Mouse (Mus musculus): ENCODE results near the gene Wdr86.
"Not testable (repeated sequence)": the region's sequence is repeated elsewhere in the genome, so short reads cannot be mapped to it uniquely, and the experiment has no call there.

Gene Wdr86

GRCm38 (mm10) chr5:24730488-24730871 is at the start of gene Wdr86:
Gene Wdr86 (minus strand): TSS chr5:24730727.
- no peak for DNase-seq

GRCm38 (mm10) chr5:24779881-24780512 is 49.5 kb upstream of the Wdr86 start:
- peak; percentile 41 for DNase-seq

- DNase-seq = no peak
These were observed 48.8 kb upstream of the Wdr86 start for GRCm38 (mm10) chr5:24779321-24779720.

GRCm38 (mm10) chr5:24778843-24779140 is 48.3 kb upstream of the Wdr86 start:
- DNase-seq = no peak

GRCm38 (mm10) chr5:24778082-24778842 is 47.7 kb upstream of the Wdr86 start:
- DNase-seq = no peak

- DNase-seq = peak; percentile 53
These were observed 46.2 kb upstream of the Wdr86 start for GRCm38 (mm10) chr5:24776681-24777080.

- DNase-seq = not testable (repeated sequence)
These were observed 44.0 kb upstream of the Wdr86 start for GRCm38 (mm10) chr5:24774549-24774948.

- no peak for DNase-seq
These were observed 27.3 kb upstream of the Wdr86 start, which contains the start of gene Crygn for GRCm38 (mm10) chr5:24757816-24758215. Gene Crygn (minus strand): TSS chr5:24758008.

- DNase-seq = no peak
These were observed 26.4 kb upstream of the Wdr86 start for GRCm38 (mm10) chr5:24756931-24757330.

GRCm38 (mm10) chr5:24752175-24752498 is 21.6 kb upstream of the Wdr86 start:
- no peak for DNase-seq

- peak; percentile 79 for DNase-seq
These were observed 21.0 kb upstream of the Wdr86 start for GRCm38 (mm10) chr5:24751305-24752174.

GRCm38 (mm10) chr5:24750321-24751304 is 20.1 kb upstream of the Wdr86 start:
- peak; percentile 92 for DNase-seq

- DNase-seq = no peak
These were observed 19.2 kb upstream of the Wdr86 start for GRCm38 (mm10) chr5:24749731-24750130.

GRCm38 (mm10) chr5:24747533-24747932 is 17.0 kb upstream of the Wdr86 start:
- DNase-seq = no peak

- no peak for DNase-seq
These were observed 13.4 kb upstream of the Wdr86 start for GRCm38 (mm10) chr5:24743956-24744355.

GRCm38 (mm10) chr5:24741172-24741885 is 10.8 kb upstream of the Wdr86 start:
- no peak for DNase-seq

GRCm38 (mm10) chr5:24739141-24739753 is 8.7 kb upstream of the Wdr86 start:
- DNase-seq = peak; percentile 65

GRCm38 (mm10) chr5:24738517-24738916 is 8.0 kb upstream of the Wdr86 start:
- no peak for DNase-seq

- no peak for DNase-seq
These were observed 7.1 kb upstream of the Wdr86 start for GRCm38 (mm10) chr5:24737595-24737994.

- DNase-seq = no peak
These were observed 3.4 kb upstream of the Wdr86 start for GRCm38 (mm10) chr5:24733771-24734426.

GRCm38 (mm10) chr5:24733134-24733533 is 2.6 kb upstream of the Wdr86 start:
- DNase-seq = no peak
